Mouse (Mus musculus): Measurements from ENCODE around the gene Irf2bpl. TPM values are rescaled to one million over a fixed set of nuclear protein-coding genes. Genes with fewer than 3 reads are reported as not detected.

Irf2bpl gene
- polyA plus RNA-seq, 1 experiment from 2014 or later = 49.7 TPM

GRCm38 (mm10) chr12:86903828-86904806, 19.5 kb upstream of the Irf2bpl start:
- H3K36me3 ChIP-seq (ENCODE audit: control insufficient read depth, insufficient read depth, low read length) = no peaks in the 10 kb centered on the region
- peaks cover 12% of the 10 kb centered on the region for H3K4me1 ChIP-seq (ENCODE audit: control insufficient read depth, insufficient read depth, low read depth, low read length)
- 80% methylated on average over 11 of the region's 11 CpGs for WGBS
- no peaks in the 10 kb centered on the region for H3K9me3 ChIP-seq (ENCODE audit: control insufficient read depth, low read length)
- no peaks in the 10 kb centered on the region for H3K27me3 ChIP-seq (replicated peaks; ENCODE audit: control insufficient read depth, insufficient read depth, low read length)
- no peak overlapping the region for H3K4me3 ChIP-seq (ENCODE audit: low read length)
- ATAC-seq = no peak
- no peak overlapping the region for H3K9ac ChIP-seq (ENCODE audit: low read depth, low read length)
- H3K4me2 ChIP-seq (ENCODE audit: low read length) = no peak overlapping the region
- no peak overlapping the region for H3K27ac ChIP-seq (ENCODE audit: low read depth, low read length)

- WGBS = 52% methylated on average over 11 of the region's 11 CpGs
- Histone ChIP-seq H3K4me3 (ENCODE audit: low read length) (no peak overlapping the region), H3K9ac (ENCODE audit: low read depth, low read length) (no peak overlapping the region), H3K9me3 (ENCODE audit: control insufficient read depth, low read length) (no peaks in the 10 kb centered on the region), H3K27me3 (replicated peaks; ENCODE audit: control insufficient read depth, insufficient read depth, low read length) (no peaks in the 10 kb centered on the region), H3K27ac (ENCODE audit: low read depth, low read length) (peak overlapping the region; percentile 13; the same call in 1 of the 2 replicates), H3K4me2 (ENCODE audit: low read length) (no peak overlapping the region), H3K4me1 (ENCODE audit: control insufficient read depth, insufficient read depth, low read depth, low read length) (peaks cover 47% of the 10 kb centered on the region), H3K36me3 (ENCODE audit: control insufficient read depth, insufficient read depth, low read length) (no peaks in the 10 kb centered on the region)
- no peak for ATAC-seq
Measured at GRCm38 (mm10) chr12:86899461-86900179, 15.0 kb upstream of the Irf2bpl start.

GRCm38 (mm10) chr12:86898448-86898847, 13.8 kb upstream of the Irf2bpl start:
- Histone ChIP-seq H3K27ac (ENCODE audit: low read depth, low read length) (peak overlapping the region; percentile 94), H3K4me2 (ENCODE audit: low read length) (no peak overlapping the region), H3K4me3 (ENCODE audit: low read length) (no peak overlapping the region), H3K36me3 (ENCODE audit: control insufficient read depth, insufficient read depth, low read length) (no peaks in the 10 kb centered on the region), H3K27me3 (replicated peaks; ENCODE audit: control insufficient read depth, insufficient read depth, low read length) (no peaks in the 10 kb centered on the region), H3K9me3 (ENCODE audit: control insufficient read depth, low read length) (no peaks in the 10 kb centered on the region), H3K9ac (ENCODE audit: low read depth, low read length) (peak overlapping the region; percentile 56), H3K4me1 (ENCODE audit: control insufficient read depth, insufficient read depth, low read depth, low read length) (peaks cover 53% of the 10 kb centered on the region)
- no peak for ATAC-seq
- 48% methylated on average over 3 of the region's 3 CpGs for WGBS

- Histone ChIP-seq H3K4me3 (ENCODE audit: low read length) (no peak overlapping the region), H3K4me2 (ENCODE audit: low read length) (peak overlapping the region; percentile 69), H3K4me1 (ENCODE audit: control insufficient read depth, insufficient read depth, low read depth, low read length) (peaks cover 59% of the 10 kb centered on the region), H3K36me3 (ENCODE audit: control insufficient read depth, insufficient read depth, low read length) (no peaks in the 10 kb centered on the region), H3K27ac (ENCODE audit: low read depth, low read length) (peak overlapping the region; percentile 94), H3K9me3 (ENCODE audit: control insufficient read depth, low read length) (no peaks in the 10 kb centered on the region), H3K27me3 (replicated peaks; ENCODE audit: control insufficient read depth, insufficient read depth, low read length) (no peaks in the 10 kb centered on the region), H3K9ac (ENCODE audit: low read depth, low read length) (peak overlapping the region; percentile 56)
- ATAC-seq = no peak
- WGBS = 26% methylated on average over 7 of the region's 7 CpGs
Measured at GRCm38 (mm10) chr12:86897769-86898273, 13.2 kb upstream of the Irf2bpl start.

GRCm38 (mm10) chr12:86896921-86897512, 12.4 kb upstream of the Irf2bpl start:
- 13% methylated on average over 7 of the region's 7 CpGs for WGBS
- peaks cover 67% of the 10 kb centered on the region for H3K4me1 ChIP-seq (ENCODE audit: control insufficient read depth, insufficient read depth, low read depth, low read length)

GRCm38 (mm10) chr12:86896441-86896890, 11.9 kb upstream of the Irf2bpl start:
- Histone ChIP-seq H3K9me3 (ENCODE audit: control insufficient read depth, low read length) (no peaks in the 10 kb centered on the region), H3K4me2 (ENCODE audit: low read length) (peak overlapping the region; percentile 69), H3K27me3 (replicated peaks; ENCODE audit: control insufficient read depth, insufficient read depth, low read length) (no peaks in the 10 kb centered on the region), H3K36me3 (ENCODE audit: control insufficient read depth, insufficient read depth, low read length) (no peaks in the 10 kb centered on the region), H3K9ac (ENCODE audit: low read depth, low read length) (peak overlapping the region; percentile 49), H3K4me3 (ENCODE audit: low read length) (no peak overlapping the region), H3K27ac (ENCODE audit: low read depth, low read length) (peak overlapping the region; percentile 94), H3K4me1 (ENCODE audit: control insufficient read depth, insufficient read depth, low read depth, low read length) (peaks cover 73% of the 10 kb centered on the region)
- ATAC-seq = no peak
- 11% methylated on average over 7 of the region's 7 CpGs for WGBS

More at GRCm38 (mm10) chr12:86896921-86897512, 12.4 kb upstream of the Irf2bpl start:
- Histone ChIP-seq H3K27ac (ENCODE audit: low read depth, low read length) (peak overlapping the region; percentile 94), H3K4me2 (ENCODE audit: low read length) (peak overlapping the region; percentile 69), H3K9me3 (ENCODE audit: control insufficient read depth, low read length) (no peaks in the 10 kb centered on the region), H3K9ac (ENCODE audit: low read depth, low read length) (peak overlapping the region; percentile 49), H3K36me3 (ENCODE audit: control insufficient read depth, insufficient read depth, low read length) (no peaks in the 10 kb centered on the region), H3K4me3 (ENCODE audit: low read length) (no peak overlapping the region), H3K27me3 (replicated peaks; ENCODE audit: control insufficient read depth, insufficient read depth, low read length) (no peaks in the 10 kb centered on the region)
- ATAC-seq = no peak

- Histone ChIP-seq H3K27ac (ENCODE audit: low read depth, low read length) (peak overlapping the region; percentile 94), H3K4me3 (ENCODE audit: low read length) (peak overlapping the region; percentile 29), H3K27me3 (replicated peaks; ENCODE audit: control insufficient read depth, insufficient read depth, low read length) (no peaks in the 10 kb centered on the region), H3K9me3 (ENCODE audit: control insufficient read depth, low read length) (no peaks in the 10 kb centered on the region), H3K9ac (ENCODE audit: low read depth, low read length) (peak overlapping the region; percentile 58), H3K36me3 (ENCODE audit: control insufficient read depth, insufficient read depth, low read length) (no peaks in the 10 kb centered on the region), H3K4me1 (ENCODE audit: control insufficient read depth, insufficient read depth, low read depth, low read length) (peaks cover 78% of the 10 kb centered on the region), H3K4me2 (ENCODE audit: low read length) (peak overlapping the region; percentile 69)
- no peak for ATAC-seq
- WGBS = 46% methylated on average over 3 of the region's 4 CpGs
Measured at GRCm38 (mm10) chr12:86895703-86896409, 11.3 kb upstream of the Irf2bpl start.

- Histone ChIP-seq H3K27ac (ENCODE audit: low read depth, low read length) (peak overlapping the region; percentile 94), H3K4me2 (ENCODE audit: low read length) (peak overlapping the region; percentile 69), H3K4me1 (ENCODE audit: control insufficient read depth, insufficient read depth, low read depth, low read length) (peaks cover 84% of the 10 kb centered on the region), H3K9ac (ENCODE audit: low read depth, low read length) (peak overlapping the region; percentile 58), H3K36me3 (ENCODE audit: control insufficient read depth, insufficient read depth, low read length) (no peaks in the 10 kb centered on the region), H3K4me3 (ENCODE audit: low read length) (peak overlapping the region; percentile 29), H3K27me3 (replicated peaks; ENCODE audit: control insufficient read depth, insufficient read depth, low read length) (no peaks in the 10 kb centered on the region), H3K9me3 (ENCODE audit: control insufficient read depth, low read length) (no peaks in the 10 kb centered on the region)
- ATAC-seq = peak; percentile 19
- WGBS = 0% methylated on average over 12 of the region's 12 CpGs
Measured at GRCm38 (mm10) chr12:86894841-86895428, 10.3 kb upstream of the Irf2bpl start.
